Mouse (Mus musculus): Measurements from ENCODE around the gene Inppl1.

The Inppl1 gene

GRCm38 (mm10) chr7:101844186-101844585 is 6.2 kb upstream of the Inppl1 start:
- no peak for DNase-seq (ENCODE audit: low spot score)

DNA sequence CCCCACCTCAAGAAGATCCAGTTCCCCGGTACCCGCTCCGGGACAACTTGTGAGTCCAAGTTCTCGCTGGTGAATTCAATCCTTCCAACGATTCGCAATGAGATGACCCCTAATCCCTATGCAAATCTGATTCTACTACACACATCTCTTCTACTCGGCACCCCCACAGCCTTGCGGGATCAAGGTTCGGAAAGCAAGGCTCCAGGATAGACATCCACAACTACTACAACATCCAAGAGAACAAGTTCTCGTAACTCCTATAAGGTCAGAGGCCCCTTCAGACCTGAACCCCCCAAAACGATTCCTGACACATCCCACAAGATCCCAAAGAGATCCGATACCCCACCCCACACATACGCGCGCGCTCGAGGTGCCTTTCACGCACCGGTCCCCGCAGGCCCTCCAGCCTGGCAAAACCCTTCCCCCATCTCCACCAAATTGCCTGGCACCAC is 849 bp downstream of the Inppl1 start:
- DNase-seq (ENCODE audit: low spot score) = no peak

GRCm38 (mm10) chr7:101836271-101837153 is 1.5 kb downstream of the Inppl1 start:
- no peak for DNase-seq (ENCODE audit: low spot score)

DNA sequence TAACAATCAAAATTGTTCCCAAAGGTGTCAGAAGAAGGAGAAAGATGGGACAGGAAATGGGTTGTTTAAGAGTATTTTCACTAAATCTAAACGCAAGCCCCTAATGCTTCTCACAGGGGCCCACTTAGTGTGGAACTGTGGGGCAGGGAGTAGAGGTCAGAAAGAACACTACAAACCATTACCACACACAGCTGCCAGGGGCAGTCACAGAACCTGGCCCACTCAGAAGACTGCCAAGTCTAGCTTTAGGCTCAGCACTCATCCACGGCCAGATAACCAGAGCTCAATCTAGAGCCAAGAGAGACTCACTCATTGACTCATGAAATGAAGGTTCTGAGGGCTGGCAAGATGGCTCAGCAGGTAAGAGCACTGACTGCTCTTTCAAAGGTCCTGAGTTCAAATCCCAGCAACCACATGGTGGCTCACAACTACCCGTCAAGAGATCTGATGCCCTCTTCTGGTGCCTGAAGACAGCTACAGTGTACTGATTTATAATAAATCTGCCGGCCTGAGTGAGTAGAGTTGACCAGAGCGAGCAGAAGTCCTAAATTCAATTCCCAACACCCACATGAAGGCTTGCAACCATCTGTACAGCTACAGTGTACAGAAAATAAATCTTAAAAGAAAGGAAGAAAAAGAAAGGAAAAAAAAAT is 2.4 kb downstream of the Inppl1 start:
- DNase-seq (ENCODE audit: low spot score) = no peak

DNA sequence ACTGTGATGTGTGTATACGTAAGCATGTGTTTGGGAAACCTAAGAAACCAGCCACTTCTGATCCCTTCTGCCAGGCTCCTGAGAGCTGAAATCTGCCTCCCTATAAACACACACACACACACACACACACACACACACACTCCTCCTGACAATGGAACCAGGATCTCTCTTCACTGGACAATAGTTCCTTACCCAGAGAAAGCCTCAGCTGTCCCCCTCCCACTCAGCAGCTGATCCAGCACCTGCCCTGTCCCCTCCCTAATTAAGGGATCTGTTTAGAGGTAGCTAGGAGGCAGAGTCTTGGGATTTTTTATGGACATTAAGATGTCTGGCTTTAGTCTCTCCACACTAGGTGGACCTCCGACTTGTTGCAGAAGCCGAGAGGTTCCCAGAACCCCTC is 3.1 kb downstream of the Inppl1 start:
- DNase-seq (ENCODE audit: low spot score) = no peak

DNA sequence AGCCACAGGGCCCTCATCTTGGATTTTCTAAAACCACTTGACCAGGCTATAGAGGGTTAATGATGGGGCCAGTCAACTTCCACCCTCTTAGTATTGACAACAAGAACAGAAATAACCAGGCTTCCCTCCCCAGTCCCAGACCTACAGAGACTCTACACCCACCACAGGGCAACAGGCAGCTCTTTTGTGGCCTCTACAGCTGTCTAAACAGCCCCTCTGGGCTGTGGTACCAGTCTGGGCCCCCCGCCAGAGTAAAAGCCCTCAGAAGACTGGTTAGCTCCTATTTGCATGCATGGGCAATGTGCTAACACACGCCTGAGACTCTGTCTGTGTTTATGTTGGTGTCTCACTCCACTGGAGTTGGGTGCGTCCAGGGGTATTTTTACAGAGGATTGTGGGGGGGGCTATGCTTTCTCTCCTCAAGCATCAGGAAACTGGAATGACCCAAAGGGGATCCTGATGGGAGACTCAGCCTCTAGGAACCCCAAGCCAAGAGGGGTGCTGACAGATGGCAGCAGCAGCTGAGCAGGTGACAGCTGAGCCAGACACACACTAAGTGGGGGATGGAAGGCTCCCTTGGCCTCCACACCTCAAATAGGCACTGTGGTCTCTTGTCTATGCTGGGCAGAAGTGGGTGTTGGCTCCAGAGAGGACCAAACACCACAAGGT is 4.0 kb downstream of the Inppl1 start:
- DNase-seq (ENCODE audit: low spot score) = no peak

GRCm38 (mm10) chr7:101833352-101833751 is 4.7 kb downstream of the Inppl1 start:
- no peak for DNase-seq (ENCODE audit: low spot score)

- no peak for DNase-seq (ENCODE audit: low spot score)
Observed at GRCm38 (mm10) chr7:101832372-101832771, 5.7 kb downstream of the Inppl1 start.

GRCm38 (mm10) chr7:101831437-101831836 is 6.6 kb downstream of the Inppl1 start:
- no peak for DNase-seq (ENCODE audit: low spot score)

GRCm38 (mm10) chr7:101830373-101830772 is 7.7 kb downstream of the Inppl1 start:
- no peak for DNase-seq (ENCODE audit: low spot score)

GRCm38 (mm10) chr7:101823758-101824630 is 14.0 kb downstream of the Inppl1 start:
- DNase-seq (ENCODE audit: low spot score) = no peak

DNA sequence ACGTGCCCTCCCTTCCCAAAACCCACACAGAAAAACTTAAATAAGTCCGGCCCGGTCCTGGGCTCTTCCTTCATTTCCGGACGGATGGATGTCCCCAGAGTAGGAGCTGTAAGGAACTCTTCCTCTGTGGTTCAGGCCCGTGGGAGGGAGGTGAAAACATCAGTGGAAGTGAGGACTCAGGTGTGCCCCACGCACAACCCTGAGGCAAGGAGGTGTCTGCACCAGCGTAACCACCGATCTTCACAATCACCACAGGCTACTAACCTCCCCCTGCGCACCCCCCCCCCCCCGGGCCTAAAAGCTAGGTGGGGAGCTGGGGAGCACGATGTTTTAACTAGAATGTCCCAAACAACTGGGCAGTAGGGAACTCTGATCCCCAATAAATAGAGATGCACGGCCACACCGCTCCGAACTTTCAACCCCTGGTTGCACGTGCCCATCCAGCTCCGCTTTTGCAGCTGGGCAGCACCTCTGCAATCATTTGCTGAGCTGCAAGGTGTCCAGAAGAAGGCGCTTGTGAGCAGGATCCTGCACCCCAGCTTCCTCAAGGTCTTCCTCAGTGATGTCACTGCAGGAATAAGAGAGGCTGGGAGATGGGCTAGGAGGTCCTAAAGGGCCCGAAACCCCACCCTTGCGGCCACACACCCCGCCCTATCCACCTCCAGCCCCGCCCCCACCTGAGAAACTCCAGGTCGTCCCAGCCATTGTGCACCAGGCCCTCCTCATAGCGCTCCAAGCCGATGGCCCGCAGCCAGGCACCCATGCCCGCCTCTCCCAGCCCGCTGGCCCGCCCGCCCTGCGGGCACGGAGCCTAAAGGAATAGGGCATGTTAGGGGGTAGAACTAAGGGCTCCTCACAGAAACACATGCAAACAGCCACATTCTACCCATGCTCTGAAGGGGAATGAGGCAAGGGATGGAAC is 14.9 kb downstream of the Inppl1 start:
- no peak for DNase-seq (ENCODE audit: low spot score)

- no peak for DNase-seq (ENCODE audit: low spot score)
Observed at GRCm38 (mm10) chr7:101821571-101822501, 16.2 kb downstream of the Inppl1 start.

GRCm38 (mm10) chr7:101820295-101821030 is 17.6 kb downstream of the Inppl1 start:
- no peak for DNase-seq (ENCODE audit: low spot score)

- no peak for DNase-seq (ENCODE audit: low spot score)
Observed at GRCm38 (mm10) chr7:101817861-101818401, 20.1 kb downstream of the Inppl1 start, which contains the start of gene Phox2a. Gene Phox2a (plus strand): TSS chr7:101818313.

- no peak for DNase-seq (ENCODE audit: low spot score)
Observed at GRCm38 (mm10) chr7:101777053-101777452, 61.0 kb downstream of the Inppl1 start.

DNA sequence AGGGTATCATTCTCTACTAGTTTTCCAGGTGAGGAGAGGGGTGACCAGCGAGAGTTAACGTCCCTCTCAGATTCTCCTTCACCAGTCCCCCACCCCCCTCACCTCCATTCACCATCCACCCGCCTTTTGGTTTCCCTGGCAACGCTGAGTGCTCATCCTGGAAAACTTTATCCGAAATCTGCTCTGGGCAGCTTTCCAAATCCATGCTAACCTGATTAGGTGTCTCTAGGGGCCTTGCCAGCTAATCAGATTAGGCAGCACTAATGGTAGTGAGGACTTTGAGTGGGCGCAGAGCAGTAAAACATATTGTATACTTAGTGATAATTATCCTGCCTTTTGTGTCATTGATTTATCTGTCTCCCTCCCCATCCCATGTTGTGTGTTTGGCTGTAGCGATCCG is 65.3 kb downstream of the Inppl1 start:
- peak; percentile 32 for DNase-seq (ENCODE audit: low spot score)

Data from left cerebral cortex, adult 11 months (tissue).